Comparison of ENCODE assay signal across 9 mouse cellular contexts in genomic region chr1:120197189-120197588, GRCm38 (mm10).
DNase-seq lines count a peak whose midpoint lies in the region; ATAC-seq and TF ChIP-seq lines count a peak whose summit lies in the region.
"Had no signal": no experiment of that assay in that cellular context is flagged by ENCODE, and none has a peak within 500 bp of the region (broad histone marks: within the 10 kb centered on the region; RNA-seq: fewer than 3 reads in every experiment).

No protein-coding gene starts in this region.

- WGBS in forebrain, embryonic 13.5 days = 20% methylated on average over 5 of the region's 5 CpGs
- 21% methylated on average over 5 of the region's 5 CpGs for WGBS in hindbrain, embryonic 11.5 days

- peak; percentile 90 for ATAC-seq in forebrain, embryonic 13.5 days
- ATAC-seq in hindbrain, embryonic 11.5 days (ENCODE audit: low FRiP score) = peak; percentile 54; the same call in 1 of the 2 replicates

- H3K36me3 ChIP-seq in ES-E14 (ENCODE audit: control insufficient read depth, insufficient read depth, low read length, poor library complexity, severe bottlenecking) = no peaks in the 10 kb centered on the region
- no peaks in the 10 kb centered on the region for H3K36me3 ChIP-seq in forebrain, embryonic 13.5 days (ENCODE audit: poor library complexity, severe bottlenecking)
- no peaks in the 10 kb centered on the region for H3K36me3 ChIP-seq in hindbrain, embryonic 11.5 days (ENCODE audit: control insufficient read depth, insufficient read depth, low read length)
- H3K36me3 ChIP-seq: limb, embryonic 15.5 days had no signal

- H3K4me3 ChIP-seq in ES-E14 (ENCODE audit: insufficient read depth in 1 of 2, low read depth in 1 of 2, low read length in 2 of 2, poor library complexity in 1 of 2, severe bottlenecking in 1 of 2) = no peak overlapping the region
- H3K4me3 ChIP-seq in forebrain, embryonic 13.5 days = no peak overlapping the region
- H3K4me3 ChIP-seq in hindbrain, embryonic 11.5 days (ENCODE audit: low read depth, low read length) = no peak overlapping the region
- H3K4me3 ChIP-seq: limb, embryonic 15.5 days had no signal

- in situ Hi-C loops in ES-E14 (cut with MboI; ENCODE audit: low sequenced_read_pairs in 2 of 2, unreplicated experiment in 2 of 2) = loop anchor here in 1 of 2 experiments (25.0 kb wide), 1 partner anchor 340 kb away; no protein-coding TSS in a partner anchor

- DNase-seq in ES-E14 (ENCODE audit: low read depth, low spot score) = peak; percentile 58
- DNase-seq in c-Kit-positive CD71-positive TER-119-positive erythroid progenitor cells, embryonic 14.5 days (ENCODE audit: low spot score) = peak; percentile 52
- DNase-seq in hindbrain, embryonic 11.5 days (ENCODE audit: low spot score) = peak; percentile 83
- DNase-seq in layer of hippocampus, adult 9-10 months (ENCODE audit: low spot score) = peak; percentile 71
- DNase-seq in lung, postnatal 25 days (ENCODE audit: low spot score) = peak; percentile 64
- DNase-seq in retina, postnatal 1 day = peak; percentile 78
- peak; percentile 68 to 69 for DNase-seq in thymus, postnatal 36 days

- no peak overlapping the region for H3K9ac ChIP-seq in ES-E14 (ENCODE audit: insufficient read depth, low read depth, low read length, poor library complexity, severe bottlenecking)
- H3K9ac ChIP-seq in forebrain, embryonic 13.5 days = no peak overlapping the region
- no peak overlapping the region for H3K9ac ChIP-seq in hindbrain, embryonic 11.5 days (ENCODE audit: low read depth, low read length)
- H3K9ac ChIP-seq: limb, embryonic 15.5 days had no signal

- no peaks in the 10 kb centered on the region for H3K4me1 ChIP-seq in ES-E14 (ENCODE audit: control insufficient read depth in 2 of 2, insufficient read depth in 2 of 2, low read length in 2 of 2, poor library complexity in 1 of 2)
- peaks cover 4% of the 10 kb centered on the region; the same call in 1 of the 2 replicates for H3K4me1 ChIP-seq in forebrain, embryonic 13.5 days
- no peaks in the 10 kb centered on the region for H3K4me1 ChIP-seq in hindbrain, embryonic 11.5 days (replicated peaks; ENCODE audit: control insufficient read depth, insufficient read depth, low read length)
- H3K4me1 ChIP-seq: limb, embryonic 15.5 days had no signal

- H3K27me3 ChIP-seq in forebrain, embryonic 13.5 days = no peaks in the 10 kb centered on the region
- no peaks in the 10 kb centered on the region for H3K27me3 ChIP-seq in hindbrain, embryonic 11.5 days (ENCODE audit: control insufficient read depth, insufficient read depth, low read length)
- H3K27me3 ChIP-seq: limb, embryonic 15.5 days had no signal

- H3K4me2 ChIP-seq in forebrain, embryonic 13.5 days = no peak overlapping the region
- H3K4me2 ChIP-seq in hindbrain, embryonic 11.5 days (replicated peaks; ENCODE audit: low read depth, low read length) = no peak overlapping the region
- H3K4me2 ChIP-seq: limb, embryonic 15.5 days had no signal

- no peak overlapping the region for H3K27ac ChIP-seq in ES-E14 (ENCODE audit: insufficient read depth, low read depth, low read length, poor library complexity, severe bottlenecking)
- no peak overlapping the region for H3K27ac ChIP-seq in forebrain, embryonic 13.5 days
- H3K27ac ChIP-seq in hindbrain, embryonic 11.5 days (ENCODE audit: low read depth, low read length) = no peak overlapping the region
- H3K27ac ChIP-seq: limb, embryonic 15.5 days had no signal

- H3K9me3 ChIP-seq in ES-E14 (ENCODE audit: control insufficient read depth, insufficient read depth, low read depth, low read length) = no peaks in the 10 kb centered on the region
- H3K9me3 ChIP-seq in forebrain, embryonic 13.5 days (replicated peaks) = no peaks in the 10 kb centered on the region
- H3K9me3 ChIP-seq in hindbrain, embryonic 11.5 days (ENCODE audit: control insufficient read depth, low read length) = no peaks in the 10 kb centered on the region
- H3K9me3 ChIP-seq: limb, embryonic 15.5 days had no signal

TF ChIP-seq in ES-E14, 5 proteins besides CTCF, POLR2A, EP300 and RAD21:
- no peak for TF ChIP-seq CHD2 (IDR thresholded peaks at IDR 0.05; ENCODE audit: low read depth, low read length)
- TF ChIP-seq MAFK (IDR thresholded peaks at IDR 0.05; ENCODE audit: insufficient read depth, low read depth, low read length) = no peak
- no peak for TF ChIP-seq HCFC1 (IDR thresholded peaks at IDR 0.05; ENCODE audit: borderline replicate concordance, insufficient read depth, low read length)
- peak; percentile 88 for TF ChIP-seq ZC3H11A (IDR thresholded peaks at IDR 0.05; ENCODE audit: borderline replicate concordance, low read depth, low read length)
TF ChIP-seq in ES-E14: peak in this region for 1.
